Mouse (Mus musculus): Measurements from ENCODE around the gene Agtr1b.

The Agtr1b gene

DNA sequence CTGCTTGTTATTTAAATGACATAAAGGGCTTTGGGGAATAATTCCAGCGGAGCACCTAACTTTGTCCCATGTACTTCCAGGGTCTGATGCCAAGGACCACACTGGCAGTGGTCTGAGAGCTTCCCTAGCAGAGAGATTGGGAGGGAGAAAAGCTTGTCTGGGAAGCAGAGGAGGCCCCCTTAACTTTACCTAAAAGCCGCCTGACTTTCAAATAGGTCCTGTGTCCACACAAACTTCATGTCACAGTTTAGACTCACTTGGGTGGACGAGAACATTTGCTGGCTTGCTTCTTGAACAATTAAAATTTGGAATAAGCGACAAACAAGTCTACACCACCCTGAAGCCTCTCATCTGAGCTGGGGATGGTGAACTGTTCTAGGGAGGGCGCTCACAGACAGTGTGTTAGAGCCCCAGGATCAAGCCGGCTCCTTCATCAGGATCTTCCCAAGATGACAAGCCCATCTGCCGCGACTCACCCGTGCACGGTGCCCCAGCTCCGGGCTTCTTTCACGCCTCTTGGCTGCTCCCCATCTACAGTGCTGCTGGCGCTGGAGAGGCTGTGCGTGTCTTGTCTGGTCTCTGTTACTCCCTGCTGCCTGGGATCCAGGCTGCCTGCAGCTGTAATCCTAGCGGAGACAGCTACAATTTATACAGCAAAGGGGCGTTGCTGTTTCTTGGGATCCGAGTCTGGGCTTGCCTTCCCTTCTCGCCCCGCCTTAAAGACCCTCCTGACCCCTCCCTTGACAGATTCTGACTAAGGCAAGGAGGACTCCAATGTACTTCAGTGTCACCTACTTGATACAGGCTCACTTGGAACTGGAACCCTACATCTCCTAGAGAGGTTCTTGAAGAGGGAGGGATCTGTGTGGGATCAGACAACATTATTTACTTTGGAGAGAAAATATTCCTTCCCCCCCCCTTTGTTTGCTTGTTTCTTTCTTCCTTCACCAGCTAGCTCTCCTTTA is at the start of gene Agtr1b:
Gene Agtr1b, minus strand, starts transcription at position 620 of the 965 bp plus-strand sequence.
- DNase-seq (ENCODE audit: low read depth, low spot score) = peak; percentile 32

DNA sequence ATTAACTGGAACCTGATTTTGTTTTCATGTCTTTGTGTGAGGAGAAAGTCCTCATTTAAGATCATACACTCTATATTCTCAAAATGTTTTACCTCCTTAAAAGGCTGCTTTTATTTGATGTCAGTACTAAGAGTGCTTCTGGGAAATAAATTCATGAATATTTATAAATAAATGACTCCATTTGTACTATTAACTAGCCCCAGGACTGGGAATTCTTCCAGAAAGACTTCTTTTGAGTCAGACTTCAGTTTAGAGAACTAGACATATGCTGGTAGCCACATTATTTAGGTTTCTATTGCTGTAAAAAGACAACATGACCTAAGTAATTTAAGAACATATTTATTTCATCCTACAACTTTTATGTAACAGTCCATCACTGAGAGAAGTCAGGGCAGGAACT is 13.4 kb downstream of the Agtr1b start:
- DNase-seq (ENCODE audit: low read depth, low spot score) = no peak

GRCm38 (mm10) chr3:20348206-20348605 is 18.8 kb downstream of the Agtr1b start:
- DNase-seq (ENCODE audit: low read depth, low spot score) = no peak

DNA sequence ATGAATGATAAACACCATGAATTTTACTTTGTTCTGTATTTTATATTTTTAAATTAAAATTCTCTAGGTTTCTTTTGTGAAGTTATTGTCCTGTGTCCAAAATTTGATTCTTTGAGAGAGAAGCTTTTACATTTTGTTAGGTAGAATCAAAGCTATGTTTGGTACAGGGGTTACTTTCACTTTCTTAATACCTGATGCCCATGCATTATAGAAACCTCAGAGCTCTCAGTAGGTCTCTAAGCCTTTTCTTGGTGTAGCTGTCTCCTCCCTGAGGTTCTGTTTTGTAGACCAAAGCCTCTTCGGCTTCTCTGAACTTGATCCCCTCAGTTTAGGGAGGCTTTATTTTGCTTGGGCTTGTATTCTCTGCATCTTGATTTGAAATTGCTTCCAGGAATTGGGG is 26.6 kb downstream of the Agtr1b start:
- DNase-seq (ENCODE audit: low read depth, low spot score) = no peak

DNA sequence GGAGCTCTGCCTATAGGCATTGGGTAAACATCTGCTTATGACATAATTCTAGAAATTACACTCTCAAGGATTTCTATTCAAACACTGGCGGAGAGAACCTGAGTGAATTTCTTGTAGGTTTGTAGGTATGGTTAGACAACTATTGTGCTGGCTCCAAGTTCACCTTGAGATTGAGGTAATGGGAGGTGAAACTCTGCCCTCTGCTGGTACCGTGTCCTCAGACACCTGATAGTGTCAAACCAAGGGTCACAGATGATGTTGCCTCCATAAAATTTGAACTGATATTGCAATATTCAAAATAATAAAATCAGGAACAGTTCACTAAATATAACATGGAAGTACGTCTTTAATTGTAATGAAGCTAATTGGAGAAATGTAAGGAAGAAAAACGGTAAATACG is 32.3 kb downstream of the Agtr1b start:
- no peak for DNase-seq (ENCODE audit: low read depth, low spot score)

DNA sequence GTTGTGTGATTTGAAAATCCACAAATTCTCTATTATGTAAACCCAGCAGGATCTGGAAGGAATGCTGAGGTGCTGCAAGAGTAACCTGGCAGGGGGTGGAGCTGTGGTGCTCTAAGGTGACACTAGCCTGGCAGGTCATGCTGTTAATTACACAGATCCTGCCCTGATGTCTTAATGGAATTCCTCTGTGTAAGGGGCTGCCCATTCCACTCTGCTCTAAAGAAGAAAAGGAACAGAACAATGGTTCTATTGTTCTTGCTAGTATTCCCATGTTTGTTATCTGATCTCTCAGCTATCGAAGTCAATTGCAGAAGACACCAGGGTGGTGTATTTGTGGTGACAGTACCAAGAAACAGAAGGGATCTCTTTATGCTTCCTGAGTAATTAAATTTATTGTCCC is 49.7 kb downstream of the Agtr1b start:
- DNase-seq (ENCODE audit: low read depth, low spot score) = no peak

DNA sequence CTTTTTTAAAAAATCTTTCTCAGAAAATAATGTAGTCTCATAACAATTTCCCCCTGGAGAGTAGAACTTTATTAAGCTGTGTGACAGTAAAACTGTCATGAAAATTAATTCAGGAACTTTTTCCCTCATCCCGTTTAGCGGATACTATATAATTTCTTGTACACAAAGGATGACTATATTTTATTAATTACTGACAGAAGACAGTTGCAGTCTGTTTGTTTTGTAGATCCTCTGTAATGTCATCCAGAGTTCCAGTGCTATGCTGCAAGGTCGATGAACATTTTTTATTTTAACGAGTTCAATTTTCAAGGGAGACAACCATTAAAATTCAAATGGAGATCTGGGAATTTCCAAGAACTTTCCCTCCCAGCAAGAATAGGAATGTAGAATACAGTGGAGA is 57.8 kb downstream of the Agtr1b start:
- no peak for DNase-seq (ENCODE audit: low read depth, low spot score)

DNA sequence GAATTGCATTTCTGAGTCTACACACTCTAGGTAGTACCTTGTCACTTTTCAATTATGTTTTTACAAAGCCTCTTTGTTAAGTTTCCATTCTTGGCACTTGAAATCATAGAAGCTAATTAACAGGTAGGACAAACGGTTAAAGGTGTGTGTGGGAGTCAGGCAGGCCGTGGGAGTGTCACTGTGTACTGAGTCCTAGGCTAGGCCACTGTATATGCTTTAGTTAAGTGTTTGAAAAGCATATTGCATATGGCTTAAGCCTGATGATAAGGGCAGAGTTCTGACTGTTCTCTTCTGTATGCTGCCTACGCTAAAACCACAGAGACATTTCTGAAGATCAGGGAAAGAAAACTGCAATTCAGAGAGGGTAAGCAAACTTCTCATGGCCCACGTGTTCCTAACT is 59.7 kb downstream of the Agtr1b start:
- DNase-seq (ENCODE audit: low read depth, low spot score) = no peak

GRCm38 (mm10) chr3:20304758-20305352 is 62.1 kb downstream of the Agtr1b start:
- DNase-seq (ENCODE audit: low read depth, low spot score) = peak; percentile 52

DNA sequence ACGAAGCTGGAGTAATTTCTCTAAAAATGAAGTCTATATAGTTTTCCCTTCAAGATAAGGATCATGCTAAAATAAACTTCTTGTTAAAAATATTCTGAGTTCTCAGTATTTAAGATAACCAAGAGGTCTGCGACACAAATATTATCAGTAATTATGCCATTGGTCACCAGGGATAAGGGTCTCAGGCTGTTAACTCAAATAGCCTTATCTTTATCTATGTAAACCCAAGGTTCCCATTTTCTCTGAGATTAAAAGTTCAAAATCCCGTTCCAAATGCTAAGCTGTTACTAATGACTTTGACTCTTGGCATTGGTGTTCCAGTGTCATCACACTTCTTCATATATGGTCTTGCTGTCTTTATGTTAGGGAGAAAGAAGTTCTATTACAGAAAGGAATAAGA is 71.4 kb downstream of the Agtr1b start:
- no peak for DNase-seq (ENCODE audit: low read depth, low spot score)

GRCm38 (mm10) chr3:20294542-20295348 is 72.2 kb downstream of the Agtr1b start:
- DNase-seq (ENCODE audit: low read depth, low spot score) = no peak

DNA sequence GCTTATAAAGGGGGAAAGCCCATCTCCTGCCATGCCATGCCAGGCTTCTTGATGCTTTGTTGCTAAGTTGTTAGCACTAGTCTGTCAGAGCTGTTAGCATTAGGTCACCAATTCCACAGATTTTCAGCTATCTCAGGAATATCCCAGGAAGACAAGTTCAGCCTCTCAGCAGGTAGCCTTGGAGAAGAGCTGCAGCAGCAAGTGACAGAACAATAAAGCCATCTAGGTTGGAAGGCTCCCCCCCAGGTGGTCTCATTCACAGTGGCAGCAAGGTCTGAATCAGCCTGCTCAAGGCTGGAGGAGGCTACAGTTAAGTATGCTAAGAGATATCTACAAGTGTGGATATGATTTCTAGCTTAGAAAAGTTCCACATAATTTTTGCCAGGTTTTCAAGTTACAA is 75.6 kb downstream of the Agtr1b start:
- no peak for DNase-seq (ENCODE audit: low read depth, low spot score)

DNA sequence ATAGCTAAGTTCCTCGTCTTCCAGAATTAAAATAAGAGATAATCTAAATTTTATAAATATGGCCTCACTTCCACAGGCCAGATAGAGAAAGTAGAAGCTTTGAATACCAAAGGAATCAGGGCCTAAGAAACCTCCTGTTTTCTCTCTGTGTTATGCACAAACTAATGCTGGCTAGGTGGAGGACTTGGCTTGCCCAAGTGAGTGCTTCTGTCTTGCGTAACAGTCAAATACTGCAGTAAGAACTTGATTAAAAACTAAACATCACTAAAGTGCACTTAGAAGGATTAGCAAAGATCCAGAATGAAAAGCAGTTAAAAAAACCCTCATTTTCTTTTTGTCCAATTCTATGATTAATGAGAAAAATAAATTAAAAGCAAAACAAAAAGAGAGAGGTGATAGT is 78.2 kb downstream of the Agtr1b start:
- no peak for DNase-seq (ENCODE audit: low read depth, low spot score)

GRCm38 (mm10) chr3:20281796-20282195 is 85.2 kb downstream of the Agtr1b start:
- no peak for DNase-seq (ENCODE audit: low read depth, low spot score)

DNA sequence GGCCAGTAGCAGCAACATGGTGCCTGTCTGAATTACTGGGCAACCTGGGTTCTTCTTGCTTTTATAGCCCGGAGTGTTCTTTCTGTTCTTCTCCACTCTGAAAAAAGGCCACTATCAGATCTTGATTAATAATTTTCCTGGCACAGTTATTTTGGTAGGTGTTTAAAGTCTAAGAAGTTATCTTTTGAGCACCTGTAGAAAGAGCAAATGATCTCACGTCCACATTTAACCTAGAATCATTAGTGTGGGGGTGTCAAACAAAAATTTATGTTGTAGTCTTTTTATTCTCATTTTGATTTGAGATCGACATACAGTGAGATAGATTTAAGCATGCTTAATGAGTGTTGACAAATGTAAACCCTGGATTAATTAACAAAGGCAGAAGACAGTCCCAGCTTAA is 91.3 kb downstream of the Agtr1b start, which contains the start of gene Cpb1:
Gene Cpb1, minus strand, starts transcription at position 101 of the 400 bp plus-strand sequence.
- DNase-seq (ENCODE audit: low read depth, low spot score) = no peak

All from brain, adult 2 months (tissue).